15 mouse cellular contexts compared by ENCODE assay signal in genomic region chr4:106994252-106994651, GRCm38 (mm10).
DNase-seq lines count a peak whose midpoint lies in the region; ATAC-seq and TF ChIP-seq lines count a peak whose summit lies in the region.
"Had no signal": no experiment of that assay in that cellular context is flagged by ENCODE, and none has a peak within 500 bp of the region (broad histone marks: within the 10 kb centered on the region; RNA-seq: fewer than 3 reads in every experiment).

No protein-coding gene starts in this region.

- WGBS in hindbrain, postnatal 0 days: 55% methylated on average over 5 of the region's 5 CpGs
- WGBS in hindbrain, embryonic 16.5 days: 78% methylated on average over 5 of the region's 5 CpGs
- 87% methylated on average over 5 of the region's 5 CpGs for WGBS in midbrain, embryonic 14.5 days
- WGBS in midbrain, postnatal 0 days: 80% methylated on average over 5 of the region's 5 CpGs
- WGBS in stomach, postnatal 0 days: 74% methylated on average over 5 of the region's 5 CpGs

- H3K4me3 ChIP-seq in hindbrain, postnatal 0 days (ENCODE audit: low read length): no peak overlapping the region
- H3K4me3 ChIP-seq in hindbrain, embryonic 16.5 days (ENCODE audit: low read length): no peak overlapping the region
- no peak overlapping the region for H3K4me3 ChIP-seq in midbrain, embryonic 14.5 days (replicated peaks; ENCODE audit: low read depth, low read length)
- H3K4me3 ChIP-seq in midbrain, postnatal 0 days (ENCODE audit: low read depth, low read length): no peak overlapping the region
- no peak overlapping the region for H3K4me3 ChIP-seq in stomach, postnatal 0 days (ENCODE audit: low read depth, low read length)
- H3K4me3 ChIP-seq: hindbrain, embryonic 15.5 days had no signal

- DNase-seq in cerebellum, postnatal 4 days (ENCODE audit: low spot score in 2 of 2): no peak
- DNase-seq in hindbrain, postnatal 0 days (ENCODE audit: low spot score): peak; percentile 53
- DNase-seq in midbrain, embryonic 14.5 days: no peak
- DNase-seq in midbrain, postnatal 0 days (ENCODE audit: low spot score): no peak
- no peak for DNase-seq in stomach, postnatal 0 days (ENCODE audit: low spot score)
- DNase-seq in layer of hippocampus, adult 18-20 months (ENCODE audit: low spot score in 2 of 2): no peak
- DNase-seq: adrenal gland, postnatal 36 days; heart, postnatal 14 days; kidney, adult 18-20 months; kidney, postnatal 4 days; lung, postnatal 10 days; thymus, postnatal 36 days had no signal

- no peak overlapping the region for H3K9ac ChIP-seq in hindbrain, postnatal 0 days (replicated peaks; ENCODE audit: low read length)
- no peak overlapping the region for H3K9ac ChIP-seq in hindbrain, embryonic 16.5 days (ENCODE audit: low read depth, low read length)
- H3K9ac ChIP-seq in midbrain, embryonic 14.5 days (replicated peaks; ENCODE audit: low read length): no peak overlapping the region
- H3K9ac ChIP-seq in midbrain, postnatal 0 days (replicated peaks; ENCODE audit: low read length, poor library complexity, severe bottlenecking): no peak overlapping the region
- no peak overlapping the region for H3K9ac ChIP-seq in stomach, postnatal 0 days (ENCODE audit: low read length)
- H3K9ac ChIP-seq: hindbrain, embryonic 15.5 days had no signal

- H3K27me3 ChIP-seq in hindbrain, postnatal 0 days (ENCODE audit: insufficient read depth, low read length): no peaks in the 10 kb centered on the region
- no peaks in the 10 kb centered on the region for H3K27me3 ChIP-seq in hindbrain, embryonic 16.5 days (replicated peaks; ENCODE audit: control insufficient read depth, insufficient read depth, low read length)
- no peaks in the 10 kb centered on the region for H3K27me3 ChIP-seq in midbrain, embryonic 14.5 days (ENCODE audit: control insufficient read depth, insufficient read depth, low read length)
- no peaks in the 10 kb centered on the region for H3K27me3 ChIP-seq in midbrain, postnatal 0 days (ENCODE audit: insufficient read depth, low read length)
- no peaks in the 10 kb centered on the region for H3K27me3 ChIP-seq in stomach, postnatal 0 days (ENCODE audit: control insufficient read depth, insufficient read depth, low read length)
- H3K27me3 ChIP-seq: hindbrain, embryonic 15.5 days had no signal

- TF ChIP-seq CTCF in hindbrain, postnatal 0 days (IDR thresholded peaks at IDR 0.05; ENCODE audit: low read depth): no peak
- no peak for TF ChIP-seq CTCF in midbrain, postnatal 0 days (IDR thresholded peaks at IDR 0.05)
- TF ChIP-seq CTCF in stomach, postnatal 0 days (IDR thresholded peaks at IDR 0.05; ENCODE audit: low read depth): no peak

- TF ChIP-seq EP300 in stomach, postnatal 0 days (optimal IDR thresholded peaks at IDR 0.05): no peak

- no peaks in the 10 kb centered on the region for H3K9me3 ChIP-seq in hindbrain, postnatal 0 days (ENCODE audit: low read length)
- no peaks in the 10 kb centered on the region for H3K9me3 ChIP-seq in hindbrain, embryonic 16.5 days (ENCODE audit: control insufficient read depth, low read length)
- no peaks in the 10 kb centered on the region for H3K9me3 ChIP-seq in midbrain, embryonic 14.5 days (ENCODE audit: control insufficient read depth, low read length)
- no peaks in the 10 kb centered on the region for H3K9me3 ChIP-seq in midbrain, postnatal 0 days (ENCODE audit: low read length)
- no peaks in the 10 kb centered on the region for H3K9me3 ChIP-seq in stomach, postnatal 0 days (ENCODE audit: control insufficient read depth, low read length)
- H3K9me3 ChIP-seq: hindbrain, embryonic 15.5 days had no signal

- peaks cover 25% of the 10 kb centered on the region; the same call in 1 of the 2 replicates for H3K4me1 ChIP-seq in hindbrain, postnatal 0 days (ENCODE audit: insufficient read depth, low read length)
- peaks cover 33% of the 10 kb centered on the region for H3K4me1 ChIP-seq in hindbrain, embryonic 16.5 days (ENCODE audit: control insufficient read depth, insufficient read depth, low read depth, low read length)
- H3K4me1 ChIP-seq in midbrain, embryonic 14.5 days (ENCODE audit: control insufficient read depth, insufficient read depth, low read length): peaks cover 79% of the 10 kb centered on the region
- H3K4me1 ChIP-seq in midbrain, postnatal 0 days (ENCODE audit: insufficient read depth, low read length): 0 out of 2 replicates have a peak, but pooled peaks cover 2% of the 10 kb centered on the region
- H3K4me1 ChIP-seq in stomach, postnatal 0 days (replicated peaks; ENCODE audit: control insufficient read depth, insufficient read depth): peaks cover 17% of the 10 kb centered on the region; the same call in 1 of the 2 replicates

- ATAC-seq in cerebellum, adult (ENCODE audit: insufficient number of reproducible peaks, low FRiP score, low TSS enrichment): 0 out of 2 replicates have a peak, but pooled peaks have one; percentile 16
- ATAC-seq in hindbrain, postnatal 0 days: no peak
- no peak for ATAC-seq in hindbrain, embryonic 16.5 days
- ATAC-seq in midbrain, embryonic 14.5 days (ENCODE audit: low FRiP score, low TSS enrichment): no peak
- ATAC-seq in midbrain, postnatal 0 days (ENCODE audit: low FRiP score): no peak
- ATAC-seq in stomach, postnatal 0 days (ENCODE audit: low FRiP score, low TSS enrichment): no peak

- no peak overlapping the region for H3K4me2 ChIP-seq in hindbrain, postnatal 0 days (ENCODE audit: low read depth, low read length)
- no peak overlapping the region for H3K4me2 ChIP-seq in hindbrain, embryonic 16.5 days (ENCODE audit: low read length)
- H3K4me2 ChIP-seq in midbrain, embryonic 14.5 days (ENCODE audit: low read length): no peak overlapping the region
- no peak overlapping the region for H3K4me2 ChIP-seq in midbrain, postnatal 0 days (ENCODE audit: low read depth, low read length, poor library complexity, severe bottlenecking)
- no peak overlapping the region for H3K4me2 ChIP-seq in stomach, postnatal 0 days (replicated peaks; ENCODE audit: low read depth)
- H3K4me2 ChIP-seq: hindbrain, embryonic 15.5 days had no signal

- H3K27ac ChIP-seq in hindbrain, postnatal 0 days: no peak overlapping the region
- H3K27ac ChIP-seq in hindbrain, embryonic 16.5 days (ENCODE audit: low read depth, low read length): no peak overlapping the region
- peak overlapping the region; percentile 43; the same call in 1 of the 2 replicates for H3K27ac ChIP-seq in midbrain, embryonic 14.5 days (replicated peaks; ENCODE audit: low read depth, low read length)
- H3K27ac ChIP-seq in midbrain, postnatal 0 days (ENCODE audit: low read depth, low read length): no peak overlapping the region
- 0 out of 2 replicates have a peak overlapping the region, but pooled peaks have one; percentile 18 for H3K27ac ChIP-seq in stomach, postnatal 0 days (replicated peaks)
- H3K27ac ChIP-seq: hindbrain, embryonic 15.5 days had no signal

- H3K36me3 ChIP-seq in hindbrain, postnatal 0 days (ENCODE audit: insufficient read depth, low read length): no peaks in the 10 kb centered on the region
- H3K36me3 ChIP-seq in hindbrain, embryonic 16.5 days (ENCODE audit: control insufficient read depth, insufficient read depth, low read length): no peaks in the 10 kb centered on the region
- no peaks in the 10 kb centered on the region; the same call in 1 of the 2 replicates for H3K36me3 ChIP-seq in midbrain, embryonic 14.5 days (ENCODE audit: control insufficient read depth, insufficient read depth, low read length)
- no peaks in the 10 kb centered on the region for H3K36me3 ChIP-seq in midbrain, postnatal 0 days (ENCODE audit: insufficient read depth, low read length)
- no peaks in the 10 kb centered on the region for H3K36me3 ChIP-seq in stomach, postnatal 0 days (ENCODE audit: control insufficient read depth, insufficient read depth, low read length)
- H3K36me3 ChIP-seq: hindbrain, embryonic 15.5 days had no signal

Comparison
In these comparisons a context has a peak if more than half of its experiments do, and no peak if none do; other contexts are left out.
1. H3K27ac ChIP-seq: peak in midbrain, embryonic 14.5 days (single experiment) and stomach, postnatal 0 days (single experiment); none in hindbrain, postnatal 0 days (single experiment), hindbrain, embryonic 16.5 days (single experiment) and midbrain, postnatal 0 days (single experiment).